Mouse (Mus musculus) stomach, embryonic 14.5 days (tissue): ENCODE results near the gene Ermap. TPM values are rescaled to one million over a fixed set of nuclear protein-coding genes. Genes with fewer than 3 reads are reported as not detected.

Experiments
- ATAC-seq: fragments of 200-750 bp; cut with Nextera tagmentation; 2 replicates; pipeline ENCODE4 v1.8.0; 2017; ENCODE audit warnings: low read depth, moderate TSS enrichment; ENCODE audit not compliant: insufficient number of reproducible peaks, insufficient read depth, low FRiP score
- H3K27ac ChIP-seq: fragments of 300-500 bp; sonication (generic); 2 replicates; pipeline ENCODE4 v1.5.1; 2014; ENCODE audit warnings: mild to moderate bottlenecking, low read length, moderate library complexity, mixed read lengths
- H3K27me3 ChIP-seq: fragments of 300-500 bp; sonication (generic); 2 replicates; pipeline ENCODE4 v1.6.1; 2014; ENCODE audit warnings: low read length, control low read depth, mixed read lengths; ENCODE audit not compliant: control insufficient read depth, insufficient read depth
- H3K36me3 ChIP-seq: fragments of 300-500 bp; sonication (generic); 2 replicates; pipeline ENCODE4 v1.6.1; 2014; ENCODE audit warnings: mild to moderate bottlenecking, control low read depth, low read length, moderate library complexity, mixed read lengths; ENCODE audit not compliant: control insufficient read depth, insufficient read depth
- H3K4me1 ChIP-seq: fragments of 300-500 bp; sonication (generic); 2 replicates; pipeline ENCODE4 v1.6.1; 2014; ENCODE audit warnings: low read length, control low read depth, mixed read lengths; ENCODE audit not compliant: control insufficient read depth, insufficient read depth
- H3K4me2 ChIP-seq: fragments of 300-500 bp; sonication (generic); replicated peaks from 2 replicates; pipeline ENCODE4 v1.6.1; 2014; ENCODE audit warnings: low read depth, low read length, control low read depth
- H3K4me3 ChIP-seq: fragments of 300-500 bp; sonication (generic); 2 replicates; pipeline ENCODE4 v1.5.1; 2014; ENCODE audit warnings: low read depth, low read length, control low read depth
- H3K9ac ChIP-seq: fragments of 300-500 bp; sonication (generic); replicated peaks from 2 replicates; pipeline ENCODE4 v1.6.1; 2014; ENCODE audit warnings: low read depth, mild to moderate bottlenecking, control low read depth, low read length, moderate library complexity, mixed read lengths
- H3K9me3 ChIP-seq: fragments of 300-500 bp; sonication (generic); 2 replicates; pipeline ENCODE4 v1.6.1; 2016; ENCODE audit warnings: low read depth, low read length, control low read depth; ENCODE audit not compliant: control insufficient read depth
- WGBS: fragments of 180-500 bp; shearing (Covaris S2); extraction: QIAGEN DNeasy Blood & Tissue Kit; methylation state at CpG from one replicate; pipeline ENCODE4 v1.1.7; 2014; 5-methylcytosine and 5-hydroxymethylcytosine counted together
- polyA plus RNA-seq: library from polyadenylated mRNA; unstranded; fragments of >200 nt; fragmentation: Nextera tagmentation; extraction: Ambion mirVana; gene quantifications from 2 replicates; pipeline ENCODE4 v1.2.1, GENCODE M21; 2014

The Ermap gene
- polyA plus RNA-seq, 1 experiment from 2014 or later: 1.5 TPM

- Histone ChIP-seq H3K4me2 (no peak overlapping the region), H3K4me3 (no peak overlapping the region), H3K27me3 (no peaks in the 10 kb centered on the region), H3K9me3 (no peaks in the 10 kb centered on the region), H3K4me1 (no peaks in the 10 kb centered on the region), H3K27ac (no peak overlapping the region), H3K36me3 (peaks cover 23% of the 10 kb centered on the region), H3K9ac (no peak overlapping the region)
- ATAC-seq: no peak
- 60% methylated on average over 3 of the region's 3 CpGs for WGBS
These were observed 49.7 kb downstream of the Ermap start for GRCm38 (mm10) chr4:119140126-119140525.

DNA sequence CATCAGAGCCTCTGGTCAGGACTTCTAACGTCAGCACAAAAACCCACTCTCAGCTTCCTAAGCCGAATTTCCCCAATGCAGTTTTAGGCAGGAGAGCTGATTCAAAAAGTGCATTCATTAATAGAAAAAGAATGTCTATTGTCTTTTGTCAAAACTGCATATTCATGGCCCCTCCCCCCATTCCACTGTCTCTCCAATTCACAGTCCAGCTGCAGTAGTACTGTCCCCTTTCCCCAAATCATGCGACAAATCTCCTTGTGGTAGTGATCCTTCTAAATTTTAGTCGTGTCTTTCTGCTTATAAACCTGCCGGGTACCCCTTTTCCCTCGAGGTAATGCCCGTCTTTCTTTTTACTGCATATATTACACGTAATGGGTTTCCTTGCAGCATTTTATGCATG, 51.0 kb downstream of the Ermap start:
- ATAC-seq: no peak
- H3K9me3 ChIP-seq: no peaks in the 10 kb centered on the region
- no peaks in the 10 kb centered on the region for H3K4me1 ChIP-seq
- H3K27me3 ChIP-seq: no peaks in the 10 kb centered on the region
- no peak overlapping the region for H3K4me3 ChIP-seq
- WGBS: 66% methylated on average over 8 of the region's 8 CpGs
- no peak overlapping the region for H3K27ac ChIP-seq
- H3K4me2 ChIP-seq: peak overlapping the region; percentile 25; the same call in 1 of the 2 replicates
- no peak overlapping the region for H3K9ac ChIP-seq
- peaks cover 36% of the 10 kb centered on the region for H3K36me3 ChIP-seq

GRCm38 (mm10) chr4:119138171-119138570, 51.6 kb downstream of the Ermap start:
- no peaks in the 10 kb centered on the region for H3K4me1 ChIP-seq
- peak; percentile 86 for ATAC-seq
- H3K27ac ChIP-seq: 0 out of 2 replicates have a peak overlapping the region, but pooled peaks have one; percentile 10
- H3K27me3 ChIP-seq: no peaks in the 10 kb centered on the region
- peak overlapping the region; percentile 25; the same call in 1 of the 2 replicates for H3K4me2 ChIP-seq
- no peak overlapping the region; the same call in 1 of the 2 replicates for H3K4me3 ChIP-seq
- H3K36me3 ChIP-seq: peaks cover 42% of the 10 kb centered on the region
- H3K9ac ChIP-seq: no peak overlapping the region
- WGBS: 16% methylated on average over 18 of the region's 18 CpGs
- H3K9me3 ChIP-seq: no peaks in the 10 kb centered on the region

DNA sequence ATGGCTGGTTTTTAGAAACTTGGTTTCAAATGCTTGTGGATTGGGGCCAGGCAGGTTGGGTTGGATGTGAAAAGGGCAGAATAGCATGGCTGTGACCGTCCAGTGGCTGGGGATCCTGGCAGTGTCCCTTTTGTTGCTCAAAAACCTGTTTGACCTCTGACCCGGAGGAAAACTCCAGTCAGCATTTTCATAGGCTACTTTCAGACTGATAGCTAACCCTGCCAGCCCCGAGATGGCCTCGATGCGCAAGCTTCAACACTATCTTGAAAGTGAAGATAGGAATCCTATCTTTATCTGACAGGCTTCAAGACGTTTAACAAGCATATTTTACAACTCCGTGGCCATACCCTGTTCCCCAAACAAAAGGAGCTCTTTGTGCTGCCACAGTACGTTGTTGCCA, 52.5 kb downstream of the Ermap start:
- no peak overlapping the region for H3K4me2 ChIP-seq
- H3K27ac ChIP-seq: no peak overlapping the region
- peaks cover 51% of the 10 kb centered on the region for H3K36me3 ChIP-seq
- no peaks in the 10 kb centered on the region for H3K27me3 ChIP-seq
- no peak overlapping the region for H3K4me3 ChIP-seq
- no peaks in the 10 kb centered on the region for H3K9me3 ChIP-seq
- WGBS: 73% methylated on average over 8 of the region's 8 CpGs
- H3K9ac ChIP-seq: no peak overlapping the region
- H3K4me1 ChIP-seq: no peaks in the 10 kb centered on the region
- no peak for ATAC-seq

GRCm38 (mm10) chr4:119133860-119134259, 56.0 kb downstream of the Ermap start:
- 91% methylated on average over 13 of the region's 13 CpGs for WGBS
- Histone ChIP-seq H3K36me3 (peaks cover 60% of the 10 kb centered on the region), H3K4me1 (no peaks in the 10 kb centered on the region), H3K9me3 (no peaks in the 10 kb centered on the region), H3K9ac (0 out of 2 replicates have a peak overlapping the region, but pooled peaks have one; percentile 3), H3K4me3 (no peak overlapping the region), H3K27ac (no peak overlapping the region), H3K4me2 (no peak overlapping the region), H3K27me3 (no peaks in the 10 kb centered on the region)
- no peak for ATAC-seq

DNA sequence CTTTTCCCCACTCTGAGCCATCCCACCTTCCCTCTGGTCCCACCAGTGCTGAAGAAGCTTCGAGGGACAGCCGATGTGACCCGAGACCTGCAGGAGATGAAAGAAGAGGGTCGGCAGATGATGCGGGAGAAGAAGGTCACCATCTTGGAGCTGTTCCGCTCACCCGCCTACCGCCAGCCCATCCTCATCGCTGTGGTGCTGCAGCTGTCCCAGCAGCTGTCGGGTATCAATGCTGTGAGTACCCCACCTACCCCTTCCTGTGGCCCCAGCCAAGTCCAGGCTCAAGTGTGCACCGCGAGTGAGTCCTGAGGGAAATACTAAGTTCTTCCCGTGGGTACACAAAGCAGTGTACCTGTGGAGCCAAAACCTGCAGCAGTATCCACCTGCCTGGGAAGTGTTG, 56.5 kb downstream of the Ermap start:
- Histone ChIP-seq H3K36me3 (peaks cover 60% of the 10 kb centered on the region), H3K27me3 (no peaks in the 10 kb centered on the region), H3K9ac (no peak overlapping the region), H3K27ac (no peak overlapping the region), H3K4me3 (no peak overlapping the region), H3K4me2 (no peak overlapping the region), H3K4me1 (no peaks in the 10 kb centered on the region), H3K9me3 (no peaks in the 10 kb centered on the region)
- no peak for ATAC-seq
- 90% methylated on average over 13 of the region's 13 CpGs for WGBS

DNA sequence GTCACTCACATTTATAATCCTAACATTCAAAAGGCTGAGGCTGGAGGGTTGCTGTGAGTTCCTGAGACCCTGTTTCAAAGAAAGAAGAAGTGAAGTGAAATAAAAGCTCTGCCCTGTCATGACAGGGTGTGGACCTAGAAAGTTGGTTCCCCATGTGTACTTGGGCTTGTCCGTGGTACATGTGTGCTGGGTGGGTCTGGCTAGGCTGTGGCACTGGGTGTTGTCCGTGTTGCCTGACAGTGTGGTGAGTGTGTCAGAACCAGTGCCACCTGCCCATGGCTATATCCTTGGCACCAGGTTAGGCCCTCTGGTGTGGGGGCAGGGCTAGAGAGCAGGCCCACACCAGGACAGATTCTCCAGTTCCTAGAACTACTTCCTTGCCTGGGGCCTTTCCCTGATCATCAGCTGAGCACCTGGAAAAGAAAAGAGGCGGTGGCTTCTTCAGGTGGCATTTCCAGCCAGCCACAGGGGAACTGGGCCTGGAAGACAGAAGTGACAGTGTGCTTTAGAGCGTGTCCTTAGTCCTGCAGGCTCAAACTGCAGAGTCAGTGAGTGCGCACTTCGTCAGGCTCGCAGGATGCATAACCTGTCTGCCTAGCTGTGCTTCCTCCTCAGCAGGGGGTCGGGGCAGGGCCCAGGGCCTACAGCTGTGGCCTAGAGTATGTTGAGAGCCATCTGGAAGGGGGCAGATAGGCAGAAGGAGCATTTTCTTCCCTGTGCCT, 58.5 kb downstream of the Ermap start:
- Histone ChIP-seq H3K4me2 (no peak overlapping the region), H3K4me3 (no peak overlapping the region), H3K9ac (no peak overlapping the region), H3K9me3 (no peaks in the 10 kb centered on the region), H3K27ac (no peak overlapping the region), H3K36me3 (peaks cover 58% of the 10 kb centered on the region), H3K4me1 (no peaks in the 10 kb centered on the region), H3K27me3 (no peaks in the 10 kb centered on the region)
- WGBS: 91% methylated on average over 8 of the region's 8 CpGs
- no peak for ATAC-seq

DNA sequence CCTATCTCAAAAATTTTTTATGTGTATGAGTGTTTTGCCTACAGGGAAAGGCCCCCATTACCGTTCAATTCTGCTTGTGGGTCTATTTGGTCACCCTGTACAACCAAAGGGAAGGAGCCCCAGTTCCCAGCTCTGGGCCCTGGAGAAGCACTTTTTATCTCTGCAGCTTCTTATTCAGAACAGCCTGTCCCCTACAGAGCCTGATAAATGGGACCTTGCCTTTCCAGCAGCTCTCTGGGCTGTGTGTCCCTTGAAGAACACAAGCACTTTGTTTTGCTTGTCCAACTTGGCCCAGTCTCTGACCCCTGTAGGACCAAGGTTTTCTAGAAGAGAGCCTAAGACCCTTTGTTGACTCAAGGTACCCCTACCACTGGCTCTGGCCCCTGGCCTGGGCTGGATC, 60.7 kb downstream of the Ermap start:
- H3K27ac ChIP-seq: no peak overlapping the region
- WGBS: 83% methylated on average over 1 of the region's 1 CpGs
- no peak for ATAC-seq
- H3K36me3 ChIP-seq: peaks cover 40% of the 10 kb centered on the region
- H3K9ac ChIP-seq: no peak overlapping the region
- H3K4me3 ChIP-seq: no peak overlapping the region
- H3K4me1 ChIP-seq: no peaks in the 10 kb centered on the region
- H3K9me3 ChIP-seq: no peaks in the 10 kb centered on the region
- H3K4me2 ChIP-seq: no peak overlapping the region
- no peaks in the 10 kb centered on the region for H3K27me3 ChIP-seq

GRCm38 (mm10) chr4:119128547-119128946, 61.3 kb downstream of the Ermap start:
- H3K36me3 ChIP-seq: peaks cover 38% of the 10 kb centered on the region
- H3K4me3 ChIP-seq: no peak overlapping the region
- no peaks in the 10 kb centered on the region for H3K27me3 ChIP-seq
- H3K4me2 ChIP-seq: no peak overlapping the region
- ATAC-seq: no peak
- no peaks in the 10 kb centered on the region for H3K4me1 ChIP-seq
- H3K9ac ChIP-seq: no peak overlapping the region
- 85% methylated on average over 7 of the region's 7 CpGs for WGBS
- H3K9me3 ChIP-seq: no peaks in the 10 kb centered on the region
- H3K27ac ChIP-seq: no peak overlapping the region
